Mouse (Mus musculus): ENCODE results near the gene Tmem183a.
A peak's percentile ranks its signal among the peaks of the same experiment; 100 is the strongest.

Tmem183a gene

GRCm38 (mm10) chr1:134361857-134362212 lies at the start of gene Tmem183a:
Gene Tmem183a, minus strand, starts transcription at chr1:134361979.
- DNase-seq (ENCODE audit: low read depth, low spot score) = peak; percentile 92

GRCm38 (mm10) chr1:134408080-134408479 lies 46.3 kb upstream of the Tmem183a start:
- no peak for DNase-seq (ENCODE audit: low read depth, low spot score)

- peak; percentile 70 for DNase-seq (ENCODE audit: low read depth, low spot score)
These were observed 44.6 kb upstream of the Tmem183a start for GRCm38 (mm10) chr1:134406414-134406771.

GRCm38 (mm10) chr1:134405509-134406413 lies 44.0 kb upstream of the Tmem183a start, which contains the start of gene Cyb5r1:
Gene Cyb5r1, plus strand, starts transcription at chr1:134405559.
- DNase-seq (ENCODE audit: low read depth, low spot score) = peak; percentile 83

- peak; percentile 53 for DNase-seq (ENCODE audit: low read depth, low spot score)
These were observed 38.0 kb upstream of the Tmem183a start for GRCm38 (mm10) chr1:134399735-134400134.

- no peak for DNase-seq (ENCODE audit: low read depth, low spot score)
These were observed 36.4 kb upstream of the Tmem183a start for GRCm38 (mm10) chr1:134398210-134398609.

- DNase-seq (ENCODE audit: low read depth, low spot score) = no peak
These were observed 32.0 kb upstream of the Tmem183a start for GRCm38 (mm10) chr1:134393827-134394226.

GRCm38 (mm10) chr1:134385666-134386065 lies 23.9 kb upstream of the Tmem183a start, which contains the start of gene 4933406M09Rik:
Gene 4933406M09Rik, plus strand, starts transcription at chr1:134385940.
- no peak for DNase-seq (ENCODE audit: low read depth, low spot score)

GRCm38 (mm10) chr1:134385176-134385575 lies 23.4 kb upstream of the Tmem183a start:
- no peak for DNase-seq (ENCODE audit: low read depth, low spot score)

- DNase-seq (ENCODE audit: low read depth, low spot score) = no peak
These were observed 22.8 kb upstream of the Tmem183a start for GRCm38 (mm10) chr1:134384581-134384980.

GRCm38 (mm10) chr1:134381795-134382625 lies 20.2 kb upstream of the Tmem183a start:
- no peak for DNase-seq (ENCODE audit: low read depth, low spot score)

- no peak for DNase-seq (ENCODE audit: low read depth, low spot score)
These were observed 19.3 kb upstream of the Tmem183a start for GRCm38 (mm10) chr1:134381051-134381450.

GRCm38 (mm10) chr1:134374124-134374523 lies 12.3 kb upstream of the Tmem183a start:
- DNase-seq (ENCODE audit: low read depth, low spot score) = no peak

- peak; percentile 77 for DNase-seq (ENCODE audit: low read depth, low spot score)
These were observed 7.1 kb upstream of the Tmem183a start for GRCm38 (mm10) chr1:134368777-134369337.

GRCm38 (mm10) chr1:134365491-134365890 lies 3.7 kb upstream of the Tmem183a start:
- DNase-seq (ENCODE audit: low read depth, low spot score) = peak; percentile 16

- DNase-seq (ENCODE audit: low read depth, low spot score) = no peak
These were observed 1.4 kb upstream of the Tmem183a start for GRCm38 (mm10) chr1:134363194-134363593.

- DNase-seq (ENCODE audit: low read depth, low spot score) = peak; percentile 27
These were observed 453 bp downstream of the Tmem183a start for GRCm38 (mm10) chr1:134361195-134361856.

GRCm38 (mm10) chr1:134360656-134361055 lies 1.1 kb downstream of the Tmem183a start:
- peak; percentile 71 for DNase-seq (ENCODE audit: low read depth, low spot score)

- DNase-seq (ENCODE audit: low read depth, low spot score) = no peak
These were observed 4.3 kb downstream of the Tmem183a start for GRCm38 (mm10) chr1:134357461-134357860.

- DNase-seq (ENCODE audit: low read depth, low spot score) = no peak
These were observed 8.5 kb downstream of the Tmem183a start for GRCm38 (mm10) chr1:134353326-134353725.

GRCm38 (mm10) chr1:134347791-134348190 lies 14.0 kb downstream of the Tmem183a start:
- DNase-seq (ENCODE audit: low read depth, low spot score) = no peak
